Mouse (Mus musculus) intestine, postnatal 0 days (tissue): ENCODE measurements around the gene Iqck. TPM values are rescaled to one million over a fixed set of nuclear protein-coding genes. Genes with fewer than 3 reads are reported as not detected.

ENCODE experiments used
- ATAC-seq: fragments of 200-750 bp; cut with Nextera tagmentation; 2 replicates; pipeline ENCODE4 v1.8.0; 2017; ENCODE audit warnings: mild to moderate bottlenecking, moderate TSS enrichment, moderate library complexity
- H3K27ac ChIP-seq: fragments of 300-500 bp; sonication (generic); 2 replicates; pipeline ENCODE4 v1.5.1; 2014; ENCODE audit warnings: mild to moderate bottlenecking, low read depth, low read length, moderate library complexity
- H3K27me3 ChIP-seq: fragments of 300-500 bp; sonication (generic); replicated peaks from 2 replicates; pipeline ENCODE4 v1.6.1; 2014; ENCODE audit warnings: low read length, mixed read lengths; ENCODE audit not compliant: control insufficient read depth, insufficient read depth
- H3K36me3 ChIP-seq: fragments of 300-500 bp; sonication (generic); 2 replicates; pipeline ENCODE4 v1.6.1; 2014; ENCODE audit warnings: mild to moderate bottlenecking, moderate library complexity; ENCODE audit not compliant: control insufficient read depth, insufficient read depth
- H3K4me1 ChIP-seq: fragments of 300-500 bp; sonication (generic); replicated peaks from 2 replicates; pipeline ENCODE4 v1.6.1; 2014; ENCODE audit warnings: antibody characterized with exemption, low read length, mixed read lengths; ENCODE audit not compliant: control insufficient read depth, insufficient read depth
- H3K4me2 ChIP-seq: fragments of 300-500 bp; sonication (generic); replicated peaks from 2 replicates; pipeline ENCODE4 v1.6.1; 2014; ENCODE audit warnings: low read depth, mild to moderate bottlenecking, moderate library complexity
- H3K4me3 ChIP-seq: fragments of 300-500 bp; sonication (generic); 2 replicates; pipeline ENCODE4 v1.5.1; 2014; ENCODE audit warnings: low read depth, low read length
- H3K9ac ChIP-seq: fragments of 300-500 bp; sonication (generic); 2 replicates; pipeline ENCODE4 v1.6.1; 2014; ENCODE audit warnings: mild to moderate bottlenecking, low read depth, low read length
- H3K9me3 ChIP-seq: fragments of 300-500 bp; sonication (generic); 2 replicates; pipeline ENCODE4 v1.6.1; 2016; ENCODE audit warnings: mixed run types; ENCODE audit not compliant: control insufficient read depth
- CTCF ChIP-seq: sonication (generic); IDR thresholded peaks from 2 replicates; pipeline ENCODE4 v1.5.1; 2016; ENCODE audit warnings: low read depth, mild to moderate bottlenecking, control low read depth, antibody characterized with exemption, moderate library complexity
- WGBS: fragments of 180-500 bp; shearing (Covaris S2); extraction: QIAGEN DNeasy Blood & Tissue Kit; methylation state at CpG from one replicate; pipeline ENCODE4 v1.1.7; 2014; 5-methylcytosine and 5-hydroxymethylcytosine counted together
- polyA plus RNA-seq: library from polyadenylated mRNA; unstranded; fragments of >200 nt; fragmentation: Nextera tagmentation; extraction: Ambion mirVana; gene quantifications from 2 replicates; pipeline ENCODE4 v1.2.1, GENCODE M21; 2015

Gene Iqck
- polyA plus RNA-seq, 1 experiment from 2014 or later, result 0.83 TPM

- Histone ChIP-seq H3K9me3 (no peaks in the 10 kb centered on the region), H3K36me3 (no peaks in the 10 kb centered on the region), H3K27me3 (no peaks in the 10 kb centered on the region), H3K4me1 (0 out of 2 replicates have a peak, but pooled peaks cover 3% of the 10 kb centered on the region), H3K27ac (no peak overlapping the region), H3K4me2 (no peak overlapping the region), H3K9ac (no peak overlapping the region), H3K4me3 (no peak overlapping the region)
- 64% methylated on average over 6 of the region's 6 CpGs for WGBS
- no peak for ATAC-seq
- no peak for TF ChIP-seq CTCF
Observed at GRCm38 (mm10) chr7:118887303-118888055, 31.9 kb downstream of the Iqck start.

- Histone ChIP-seq H3K4me3 (no peak overlapping the region), H3K9ac (no peak overlapping the region), H3K27ac (no peak overlapping the region), H3K4me2 (no peak overlapping the region), H3K27me3 (no peaks in the 10 kb centered on the region), H3K9me3 (no peaks in the 10 kb centered on the region), H3K36me3 (no peaks in the 10 kb centered on the region), H3K4me1 (0 out of 2 replicates have a peak, but pooled peaks cover 3% of the 10 kb centered on the region)
- ATAC-seq, result no peak
- WGBS, result 19% methylated on average over 3 of the region's 3 CpGs
- TF ChIP-seq CTCF, result no peak
Observed at GRCm38 (mm10) chr7:118889046-118889680, 33.6 kb downstream of the Iqck start.

GRCm38 (mm10) chr7:118895469-118896450 lies 40.2 kb downstream of the Iqck start:
- H3K27me3 ChIP-seq, result no peaks in the 10 kb centered on the region
- 55% methylated on average over 10 of the region's 10 CpGs for WGBS
- no peak overlapping the region for H3K27ac ChIP-seq
- ATAC-seq, result no peak
- no peak overlapping the region for H3K4me3 ChIP-seq
- H3K9me3 ChIP-seq, result no peaks in the 10 kb centered on the region
- TF ChIP-seq CTCF, result no peak
- H3K4me2 ChIP-seq, result no peak overlapping the region
- H3K9ac ChIP-seq, result no peak overlapping the region
- H3K4me1 ChIP-seq, result no peaks in the 10 kb centered on the region
- no peaks in the 10 kb centered on the region for H3K36me3 ChIP-seq

- Histone ChIP-seq H3K4me2 (no peak overlapping the region), H3K36me3 (no peaks in the 10 kb centered on the region), H3K4me1 (no peaks in the 10 kb centered on the region; the same call in 1 of the 2 replicates), H3K9ac (no peak overlapping the region), H3K27ac (no peak overlapping the region), H3K9me3 (no peaks in the 10 kb centered on the region), H3K4me3 (no peak overlapping the region), H3K27me3 (no peaks in the 10 kb centered on the region)
- ATAC-seq, result no peak
- TF ChIP-seq CTCF, result peak; percentile 30; the same call in 1 of the 2 replicates
Observed at GRCm38 (mm10) chr7:118898063-118898462, 42.5 kb downstream of the Iqck start.

GRCm38 (mm10) chr7:118900090-118900489 lies 44.5 kb downstream of the Iqck start:
- H3K4me1 ChIP-seq, result no peaks in the 10 kb centered on the region; the same call in 1 of the 2 replicates
- H3K27me3 ChIP-seq, result no peaks in the 10 kb centered on the region
- no peak overlapping the region for H3K27ac ChIP-seq
- no peak for TF ChIP-seq CTCF
- no peaks in the 10 kb centered on the region for H3K36me3 ChIP-seq
- H3K9me3 ChIP-seq, result no peaks in the 10 kb centered on the region
- H3K4me2 ChIP-seq, result no peak overlapping the region
- no peak overlapping the region for H3K4me3 ChIP-seq
- no peak overlapping the region for H3K9ac ChIP-seq
- 86% methylated on average over 2 of the region's 2 CpGs for WGBS
- ATAC-seq, result no peak

GRCm38 (mm10) chr7:118902944-118903343 lies 47.4 kb downstream of the Iqck start:
- H3K9me3 ChIP-seq, result no peaks in the 10 kb centered on the region
- no peaks in the 10 kb centered on the region for H3K27me3 ChIP-seq
- no peak overlapping the region for H3K4me3 ChIP-seq
- TF ChIP-seq CTCF, result no peak
- no peak for ATAC-seq
- H3K36me3 ChIP-seq, result no peaks in the 10 kb centered on the region
- no peak overlapping the region for H3K9ac ChIP-seq
- H3K27ac ChIP-seq, result no peak overlapping the region
- 35% methylated on average over 13 of the region's 13 CpGs for WGBS
- H3K4me2 ChIP-seq, result peak overlapping the region; percentile 35
- H3K4me1 ChIP-seq, result no peaks in the 10 kb centered on the region; the same call in 1 of the 2 replicates
